Mouse (Mus musculus): ENCODE results near the gene Mlxip. TPM values are rescaled to one million over a fixed set of nuclear protein-coding genes. Genes with fewer than 3 reads are reported as not detected.

Mlxip gene
- polyA plus RNA-seq, 1 experiment from 2014 or later = 26.7 TPM

GRCm38 (mm10) chr5:123359431-123359830, 35.2 kb upstream of the Mlxip start:
- Histone ChIP-seq H3K27ac (ENCODE audit: low read depth, low read length) (no peak overlapping the region), H3K4me1 (ENCODE audit: control insufficient read depth, insufficient read depth, low read length) (no peaks in the 10 kb centered on the region), H3K27me3 (ENCODE audit: control insufficient read depth, insufficient read depth, low read length) (no peaks in the 10 kb centered on the region), H3K9ac (replicated peaks; ENCODE audit: low read depth, low read length) (no peak overlapping the region), H3K4me3 (ENCODE audit: low read depth, low read length) (no peak overlapping the region), H3K9me3 (ENCODE audit: control insufficient read depth, low read length) (no peaks in the 10 kb centered on the region), H3K36me3 (ENCODE audit: control insufficient read depth, insufficient read depth, low read length) (peaks cover 60% of the 10 kb centered on the region), H3K4me2 (ENCODE audit: low read depth, low read length) (no peak overlapping the region)
- WGBS = 66% methylated on average over 6 of the region's 6 CpGs
- ATAC-seq (ENCODE audit: low read depth) = no peak

- ATAC-seq (ENCODE audit: low read depth) = no peak
- H3K27me3 ChIP-seq (ENCODE audit: control insufficient read depth, insufficient read depth, low read length) = no peaks in the 10 kb centered on the region
- H3K4me1 ChIP-seq (ENCODE audit: control insufficient read depth, insufficient read depth, low read length) = no peaks in the 10 kb centered on the region
- H3K4me2 ChIP-seq (ENCODE audit: low read depth, low read length) = no peak overlapping the region
- peaks cover 60% of the 10 kb centered on the region for H3K36me3 ChIP-seq (ENCODE audit: control insufficient read depth, insufficient read depth, low read length)
- no peaks in the 10 kb centered on the region for H3K9me3 ChIP-seq (ENCODE audit: control insufficient read depth, low read length)
- H3K9ac ChIP-seq (replicated peaks; ENCODE audit: low read depth, low read length) = no peak overlapping the region
- no peak overlapping the region for H3K27ac ChIP-seq (ENCODE audit: low read depth, low read length)
- 87% methylated on average over 4 of the region's 4 CpGs for WGBS
- H3K4me3 ChIP-seq (ENCODE audit: low read depth, low read length) = no peak overlapping the region
These were observed 31.7 kb upstream of the Mlxip start for GRCm38 (mm10) chr5:123362911-123363310.

- ATAC-seq (ENCODE audit: low read depth) = no peak
- no peaks in the 10 kb centered on the region for H3K9me3 ChIP-seq (ENCODE audit: control insufficient read depth, low read length)
- no peak overlapping the region for H3K4me2 ChIP-seq (ENCODE audit: low read depth, low read length)
- 74% methylated on average over 9 of the region's 11 CpGs for WGBS
- H3K4me3 ChIP-seq (ENCODE audit: low read depth, low read length) = no peak overlapping the region
- no peaks in the 10 kb centered on the region for H3K27me3 ChIP-seq (ENCODE audit: control insufficient read depth, insufficient read depth, low read length)
- no peak overlapping the region for H3K27ac ChIP-seq (ENCODE audit: low read depth, low read length)
- H3K36me3 ChIP-seq (ENCODE audit: control insufficient read depth, insufficient read depth, low read length) = peaks cover 49% of the 10 kb centered on the region; the same call in 1 of the 2 replicates
- H3K9ac ChIP-seq (replicated peaks; ENCODE audit: low read depth, low read length) = no peak overlapping the region
- no peaks in the 10 kb centered on the region for H3K4me1 ChIP-seq (ENCODE audit: control insufficient read depth, insufficient read depth, low read length)
These were observed 30.2 kb upstream of the Mlxip start for GRCm38 (mm10) chr5:123364302-123364971.

GRCm38 (mm10) chr5:123368869-123369488, 25.6 kb upstream of the Mlxip start:
- Histone ChIP-seq H3K9me3 (ENCODE audit: control insufficient read depth, low read length) (no peaks in the 10 kb centered on the region), H3K4me1 (ENCODE audit: control insufficient read depth, insufficient read depth, low read length) (no peaks in the 10 kb centered on the region), H3K4me2 (ENCODE audit: low read depth, low read length) (no peak overlapping the region), H3K27me3 (ENCODE audit: control insufficient read depth, insufficient read depth, low read length) (no peaks in the 10 kb centered on the region), H3K9ac (replicated peaks; ENCODE audit: low read depth, low read length) (no peak overlapping the region), H3K4me3 (ENCODE audit: low read depth, low read length) (no peak overlapping the region), H3K36me3 (ENCODE audit: control insufficient read depth, insufficient read depth, low read length) (peaks cover 55% of the 10 kb centered on the region), H3K27ac (ENCODE audit: low read depth, low read length) (no peak overlapping the region)
- WGBS = 77% methylated on average over 13 of the region's 13 CpGs
- ATAC-seq (ENCODE audit: low read depth) = no peak

GRCm38 (mm10) chr5:123370049-123370448, 24.5 kb upstream of the Mlxip start:
- Histone ChIP-seq H3K9ac (replicated peaks; ENCODE audit: low read depth, low read length) (no peak overlapping the region), H3K4me3 (ENCODE audit: low read depth, low read length) (no peak overlapping the region), H3K4me1 (ENCODE audit: control insufficient read depth, insufficient read depth, low read length) (no peaks in the 10 kb centered on the region), H3K27ac (ENCODE audit: low read depth, low read length) (no peak overlapping the region), H3K9me3 (ENCODE audit: control insufficient read depth, low read length) (no peaks in the 10 kb centered on the region), H3K27me3 (ENCODE audit: control insufficient read depth, insufficient read depth, low read length) (no peaks in the 10 kb centered on the region), H3K4me2 (ENCODE audit: low read depth, low read length) (no peak overlapping the region), H3K36me3 (ENCODE audit: control insufficient read depth, insufficient read depth, low read length) (peaks cover 45% of the 10 kb centered on the region)
- no peak for ATAC-seq (ENCODE audit: low read depth)
- 92% methylated on average over 5 of the region's 5 CpGs for WGBS

GRCm38 (mm10) chr5:123375262-123375661, 19.3 kb upstream of the Mlxip start:
- 92% methylated on average over 10 of the region's 10 CpGs for WGBS
- H3K27ac ChIP-seq (ENCODE audit: low read depth, low read length) = no peak overlapping the region
- no peaks in the 10 kb centered on the region for H3K9me3 ChIP-seq (ENCODE audit: control insufficient read depth, low read length)
- H3K4me1 ChIP-seq (ENCODE audit: control insufficient read depth, insufficient read depth, low read length) = no peaks in the 10 kb centered on the region
- H3K36me3 ChIP-seq (ENCODE audit: control insufficient read depth, insufficient read depth, low read length) = peaks cover 29% of the 10 kb centered on the region
- no peak overlapping the region for H3K4me2 ChIP-seq (ENCODE audit: low read depth, low read length)
- H3K4me3 ChIP-seq (ENCODE audit: low read depth, low read length) = no peak overlapping the region
- no peaks in the 10 kb centered on the region for H3K27me3 ChIP-seq (ENCODE audit: control insufficient read depth, insufficient read depth, low read length)
- no peak for ATAC-seq (ENCODE audit: low read depth)
- H3K9ac ChIP-seq (replicated peaks; ENCODE audit: low read depth, low read length) = no peak overlapping the region

GRCm38 (mm10) chr5:123375793-123376452, 18.7 kb upstream of the Mlxip start:
- H3K27ac ChIP-seq (ENCODE audit: low read depth, low read length) = no peak overlapping the region
- H3K4me1 ChIP-seq (ENCODE audit: control insufficient read depth, insufficient read depth, low read length) = no peaks in the 10 kb centered on the region
- no peak overlapping the region for H3K4me3 ChIP-seq (ENCODE audit: low read depth, low read length)
- 89% methylated on average over 6 of the region's 6 CpGs for WGBS
- H3K27me3 ChIP-seq (ENCODE audit: control insufficient read depth, insufficient read depth, low read length) = no peaks in the 10 kb centered on the region
- no peak overlapping the region for H3K4me2 ChIP-seq (ENCODE audit: low read depth, low read length)
- peaks cover 27% of the 10 kb centered on the region for H3K36me3 ChIP-seq (ENCODE audit: control insufficient read depth, insufficient read depth, low read length)
- H3K9ac ChIP-seq (replicated peaks; ENCODE audit: low read depth, low read length) = no peak overlapping the region
- H3K9me3 ChIP-seq (ENCODE audit: control insufficient read depth, low read length) = no peaks in the 10 kb centered on the region
- ATAC-seq (ENCODE audit: low read depth) = no peak

GRCm38 (mm10) chr5:123376569-123376968, 18.0 kb upstream of the Mlxip start:
- H3K4me2 ChIP-seq (ENCODE audit: low read depth, low read length) = no peak overlapping the region
- H3K9me3 ChIP-seq (ENCODE audit: control insufficient read depth, low read length) = no peaks in the 10 kb centered on the region
- H3K4me1 ChIP-seq (ENCODE audit: control insufficient read depth, insufficient read depth, low read length) = no peaks in the 10 kb centered on the region
- WGBS = 31% methylated on average over 10 of the region's 10 CpGs
- no peaks in the 10 kb centered on the region for H3K27me3 ChIP-seq (ENCODE audit: control insufficient read depth, insufficient read depth, low read length)
- no peak overlapping the region for H3K4me3 ChIP-seq (ENCODE audit: low read depth, low read length)
- no peak for ATAC-seq (ENCODE audit: low read depth)
- H3K9ac ChIP-seq (replicated peaks; ENCODE audit: low read depth, low read length) = no peak overlapping the region
- no peak overlapping the region for H3K27ac ChIP-seq (ENCODE audit: low read depth, low read length)
- H3K36me3 ChIP-seq (ENCODE audit: control insufficient read depth, insufficient read depth, low read length) = peaks cover 21% of the 10 kb centered on the region

All from neural tube, embryonic 14.5 days (tissue).